Mouse (Mus musculus) retina, postnatal 1 day (tissue): ENCODE measurements around the gene Tcirg1.

Experiments
- DNase-seq: peaks from one replicate; pipeline ENCODE4 v3.0.0-alpha.2; 2012

Gene Tcirg1

GRCm38 (mm10) chr19:3926685-3927084 is 19.8 kb upstream of the Tcirg1 start:
- DNase-seq, result no peak

- no peak for DNase-seq
Observed at GRCm38 (mm10) chr19:3926279-3926678, 19.3 kb upstream of the Tcirg1 start.

- no peak for DNase-seq
Observed at GRCm38 (mm10) chr19:3925859-3926258, 18.9 kb upstream of the Tcirg1 start.

GRCm38 (mm10) chr19:3924868-3925267 is 17.9 kb upstream of the Tcirg1 start:
- no peak for DNase-seq

GRCm38 (mm10) chr19:3924190-3924589 is 17.3 kb upstream of the Tcirg1 start:
- no peak for DNase-seq

GRCm38 (mm10) chr19:3923586-3923985 is 16.7 kb upstream of the Tcirg1 start:
- DNase-seq, result no peak

GRCm38 (mm10) chr19:3922661-3923371 is 15.9 kb upstream of the Tcirg1 start:
- no peak for DNase-seq

- no peak for DNase-seq
Observed at GRCm38 (mm10) chr19:3919928-3920327, 13.0 kb upstream of the Tcirg1 start.

- no peak for DNase-seq
Observed at GRCm38 (mm10) chr19:3916727-3917126, 9.8 kb upstream of the Tcirg1 start.

- no peak for DNase-seq
Observed at GRCm38 (mm10) chr19:3914535-3914934, 7.6 kb upstream of the Tcirg1 start.

- no peak for DNase-seq
Observed at GRCm38 (mm10) chr19:3913692-3914091, 6.8 kb upstream of the Tcirg1 start.

- DNase-seq, result peak; percentile 100
Observed at GRCm38 (mm10) chr19:3912337-3913204, 5.6 kb upstream of the Tcirg1 start, which contains the start of gene Ndufs8. TSS of gene Ndufs8 (minus strand) at chr19:3912774.

- no peak for DNase-seq
Observed at GRCm38 (mm10) chr19:3910206-3910605, 3.3 kb upstream of the Tcirg1 start.

- no peak for DNase-seq
Observed at GRCm38 (mm10) chr19:3907876-3908660, 1.1 kb upstream of the Tcirg1 start.

GRCm38 (mm10) chr19:3906326-3906725 is 607 bp downstream of the Tcirg1 start:
- DNase-seq, result no peak

- peak; percentile 19 for DNase-seq
Observed at GRCm38 (mm10) chr19:3905261-3905969, 1.5 kb downstream of the Tcirg1 start.

GRCm38 (mm10) chr19:3904363-3904675 is 2.6 kb downstream of the Tcirg1 start:
- no peak for DNase-seq

- no peak for DNase-seq
Observed at GRCm38 (mm10) chr19:3903648-3904362, 3.1 kb downstream of the Tcirg1 start.

GRCm38 (mm10) chr19:3902966-3903365 is 4.0 kb downstream of the Tcirg1 start:
- DNase-seq, result no peak

- no peak for DNase-seq
Observed at GRCm38 (mm10) chr19:3899618-3900017, 7.3 kb downstream of the Tcirg1 start.

- no peak for DNase-seq
Observed at GRCm38 (mm10) chr19:3898952-3899351, 8.0 kb downstream of the Tcirg1 start.

GRCm38 (mm10) chr19:3897557-3897956 is 9.4 kb downstream of the Tcirg1 start:
- no peak for DNase-seq
